Mouse (Mus musculus) C3H10T1/2 (cell line): ENCODE measurements around the gene Olfr1391. TPM values are rescaled to one million over a fixed set of nuclear protein-coding genes. Genes with fewer than 3 reads are reported as not detected.

Source experiments
- polyA plus RNA-seq, 2 experiments: library from polyadenylated mRNA; unstranded; fragments of >200 nt; fragmentation: generic; extraction: Trizol; gene quantifications; one replicate each; pipeline ENCODE4 v1.2.1; 2012; ENCODE audit warnings: missing spikeins in 2 of 2

The Olfr1391 gene
- not detected for polyA plus RNA-seq

DNA sequence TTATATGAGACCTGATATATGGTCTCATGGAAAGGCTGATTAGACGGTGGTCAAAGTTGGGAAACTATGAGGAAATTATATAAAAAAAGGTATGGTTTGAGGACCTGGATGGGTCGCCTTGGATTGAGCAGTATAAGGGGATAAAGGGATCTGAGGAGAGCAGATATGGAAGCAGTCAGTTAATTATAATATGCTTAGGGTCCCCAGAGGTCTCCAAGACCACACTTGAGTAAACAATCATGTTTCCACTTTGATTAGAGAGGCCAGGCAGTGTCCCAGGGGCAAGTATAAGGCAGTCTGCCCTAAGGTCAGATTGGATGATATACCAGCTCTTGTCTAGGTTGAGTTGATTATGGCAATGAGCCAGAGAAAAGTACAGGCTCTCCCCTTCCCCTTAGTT lies at the start of gene Olfr1391:
TSS of gene Olfr1391 (plus strand) at position 301 of the 400 bp plus-strand sequence.

DNA sequence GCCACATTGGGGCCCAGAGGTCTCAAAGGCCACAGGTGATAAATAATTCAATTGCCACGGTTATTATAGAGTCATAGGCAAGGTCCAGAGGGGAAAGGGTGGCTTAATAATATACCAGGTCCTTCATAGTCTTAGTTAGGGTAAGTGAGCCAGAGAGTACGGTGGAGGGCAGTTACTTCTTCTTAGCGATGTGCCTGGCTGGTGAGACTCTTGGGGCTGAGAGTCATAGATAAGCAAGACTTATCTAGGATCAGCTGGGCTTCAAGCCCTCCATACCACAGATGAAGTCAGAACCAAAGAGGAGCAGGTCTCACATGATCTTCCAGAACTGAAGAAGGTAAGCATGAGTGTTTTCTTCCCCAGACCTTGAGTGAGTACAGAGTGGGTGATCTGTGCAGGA lies 44.3 kb upstream of the Olfr1391 start, which contains the start of gene Olfr1393:
TSS of gene Olfr1393 (plus strand) at position 83 of the 400 bp plus-strand sequence.

DNA sequence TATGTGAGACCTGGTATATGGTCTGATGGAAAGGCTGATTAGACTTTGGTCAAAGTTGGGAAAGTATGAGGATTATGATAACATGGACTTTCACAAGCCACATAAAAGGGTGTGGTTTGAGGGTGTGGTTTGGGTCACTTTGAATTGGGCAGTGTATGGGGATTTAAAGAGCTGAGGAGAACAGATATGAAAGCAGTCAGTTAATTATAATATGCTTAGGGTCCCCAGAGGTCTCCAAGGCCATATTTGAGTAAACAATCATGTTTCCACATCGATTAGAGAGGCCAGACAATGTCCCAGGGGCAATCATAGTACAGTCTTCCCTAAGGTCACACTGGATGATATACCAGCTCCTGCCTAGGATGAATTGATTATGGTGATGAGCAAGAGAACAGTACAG lies 37.6 kb upstream of the Olfr1391 start, which contains the start of gene Olfr1392:
TSS of gene Olfr1392 (plus strand) at position 301 of the 400 bp plus-strand sequence.

DNA sequence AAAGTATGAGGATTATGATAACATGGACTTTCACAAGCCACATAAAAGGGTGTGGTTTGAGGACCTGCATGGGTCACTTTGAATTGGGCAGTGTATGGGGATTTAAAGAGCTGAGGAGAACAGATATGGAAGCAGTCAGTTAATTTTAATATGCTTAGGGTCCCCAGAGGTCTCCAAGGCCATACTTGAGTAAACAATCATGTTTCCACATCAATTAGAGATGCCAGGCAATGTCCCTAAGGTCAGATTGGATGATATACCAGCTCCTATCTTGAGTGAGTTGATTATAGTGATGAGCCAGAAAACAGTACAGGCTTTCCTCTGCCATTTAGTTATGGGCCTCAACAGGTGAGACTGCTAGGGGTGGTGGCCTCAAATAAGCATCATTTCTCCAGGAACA lies 18.1 kb upstream of the Olfr1391 start, which contains the start of gene Olfr10:
TSS of gene Olfr10 (plus strand) at position 301 of the 400 bp plus-strand sequence.

DNA sequence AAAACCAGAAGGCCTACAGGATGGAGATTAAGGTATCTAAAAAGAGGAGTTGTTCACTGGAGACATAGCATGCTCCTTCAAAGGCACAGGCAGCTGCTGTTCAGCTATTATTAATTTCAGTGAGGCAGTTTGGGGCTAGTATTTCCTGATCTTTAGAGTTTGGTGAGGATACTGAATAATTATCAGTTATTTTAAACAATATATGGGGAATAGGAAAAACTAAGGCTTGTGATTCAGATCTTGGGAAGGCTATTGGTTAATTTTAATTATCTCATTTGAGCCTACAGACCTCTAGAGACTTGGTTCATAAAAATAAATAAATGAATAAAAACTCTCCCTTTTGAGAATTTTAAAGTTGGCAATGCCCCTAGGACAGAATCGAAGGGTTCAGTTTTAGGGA lies 12.3 kb downstream of the Olfr1391 start, which contains the start of gene Olfr1390:
TSS of gene Olfr1390 (plus strand) at position 301 of the 400 bp plus-strand sequence.

Other genes starting within 250 kb of the Olfr1391 start
- 10 to 100 TPM in 1 of 2 experiments, under 1 TPM in 1; 0.40 to 15.3 TPM for gene Ifi47, start 246.2 kb upstream of the Olfr1391 start, polyA plus RNA-seq
- not detected for gene Olfr1396, start 207.9 kb upstream of the Olfr1391 start, polyA plus RNA-seq
- gene Olfr1395, start 180.5 kb upstream of the Olfr1391 start, polyA plus RNA-seq = not detected
- not detected for gene Olfr1394, start 168.4 kb upstream of the Olfr1391 start, polyA plus RNA-seq
- gene Btnl9, start 135.6 kb upstream of the Olfr1391 start, polyA plus RNA-seq = under 1 TPM in 1 of 2 experiments, not detected in 1; 0.01 TPM
- gene Zfp62, start 119.5 kb upstream of the Olfr1391 start, polyA plus RNA-seq = 1 to 10 TPM in 1 of 2 experiments, under 1 TPM in 1; 0.35 to 2.6 TPM
- 10 to 100 TPM; 44.6 to 95.3 TPM for gene Mgat1, start 78.6 kb upstream of the Olfr1391 start, polyA plus RNA-seq
- gene Olfr1393, start 44.4 kb upstream of the Olfr1391 start, polyA plus RNA-seq = under 1 TPM in 1 of 2 experiments, not detected in 1; 0.04 TPM
- under 1 TPM in 1 of 2 experiments, not detected in 1; 0.09 TPM for gene Olfr1392, start 37.5 kb upstream of the Olfr1391 start, polyA plus RNA-seq
- not detected for gene Olfr10, start 18.0 kb upstream of the Olfr1391 start, polyA plus RNA-seq
- not detected for gene Olfr1390, start 12.4 kb downstream of the Olfr1391 start, polyA plus RNA-seq
- not detected for gene Olfr1389, start 100.3 kb downstream of the Olfr1391 start, polyA plus RNA-seq
- gene Olfr1388, start 113.9 kb downstream of the Olfr1391 start, polyA plus RNA-seq = under 1 TPM; 0.01 TPM
- gene Olfr1387, start 132.6 kb downstream of the Olfr1391 start, polyA plus RNA-seq = not detected
- not detected for gene Olfr1386, start 142.3 kb downstream of the Olfr1391 start, polyA plus RNA-seq
- under 1 TPM in 1 of 2 experiments, not detected in 1; 0.01 TPM for gene Olfr1385, start 166.3 kb downstream of the Olfr1391 start, polyA plus RNA-seq
- gene Olfr1384, start 184.0 kb downstream of the Olfr1391 start, polyA plus RNA-seq = not detected
- not detected for gene Olfr1383, start 196.9 kb downstream of the Olfr1391 start, polyA plus RNA-seq
- gene Olfr1382, start 205.5 kb downstream of the Olfr1391 start, polyA plus RNA-seq = not detected
- gene Olfr1381, start 220.7 kb downstream of the Olfr1391 start, polyA plus RNA-seq = not detected
- gene Olfr1380, start 234.1 kb downstream of the Olfr1391 start, polyA plus RNA-seq = not detected